Mouse (Mus musculus) left cerebral cortex, adult 9 months (tissue): ENCODE measurements at regions not wholly inside any gene's neighbourhood (a gene's known extent, or its start where the extent isn't known, plus 50 kb on each side); places are given as distances from the start of the nearest gene placed in this dataset.
A peak's percentile ranks its signal among the peaks of the same experiment; 100 is the strongest.

ENCODE experiments used
- DNase-seq, 2 experiments: peaks; one replicate each; pipeline ENCODE4 v3.0.0; 2022; ENCODE audit warnings: low spot score in 2 of 2

DNA sequence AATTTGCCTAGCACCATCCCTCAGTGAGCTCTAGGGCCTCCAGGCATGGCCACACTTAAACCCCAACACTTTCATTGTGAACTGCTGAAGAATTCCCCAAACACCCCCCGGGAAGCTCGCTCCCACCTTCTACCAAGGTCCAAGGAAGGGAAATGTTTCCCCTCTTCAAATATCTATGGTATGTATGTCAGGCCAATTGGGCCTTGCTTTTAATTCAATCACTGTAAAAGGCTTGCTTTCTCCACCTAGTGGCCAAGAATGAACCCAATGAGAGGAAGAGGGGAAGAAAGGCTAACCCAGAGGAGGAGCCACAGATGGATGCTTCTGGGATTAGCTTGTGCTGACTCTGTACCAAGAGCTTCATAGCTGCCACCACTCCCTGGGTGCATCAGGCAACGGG, 336.3 kb upstream of the Tgfbr2 start:
- DNase-seq = peak in 1 of 2 experiments; percentile 17

DNA sequence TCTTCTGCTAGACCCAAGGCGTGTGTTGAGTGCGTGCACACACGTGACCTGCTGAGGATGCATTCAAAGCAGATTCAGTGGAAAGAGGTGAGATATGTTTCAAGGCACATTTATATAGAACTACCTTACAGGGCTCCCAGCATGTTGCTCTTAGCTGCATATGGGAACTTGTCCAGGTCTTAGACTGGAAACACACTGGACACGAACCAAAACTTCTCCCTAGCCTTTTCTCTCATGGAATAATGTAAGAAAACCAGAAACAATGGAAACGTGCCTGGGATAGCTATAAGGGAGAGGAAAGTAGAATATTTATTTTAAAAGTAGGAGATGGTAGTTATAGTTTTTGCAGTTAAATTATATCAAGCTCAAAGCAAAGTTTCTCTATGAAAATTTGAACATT, 332.6 kb upstream of the Tgfbr2 start:
- DNase-seq = no peak

- peak in 1 of 2 experiments; percentile 53 for DNase-seq
Measured at GRCm38 (mm10) chr9:116502831-116503230, 327.7 kb upstream of the Tgfbr2 start.

DNA sequence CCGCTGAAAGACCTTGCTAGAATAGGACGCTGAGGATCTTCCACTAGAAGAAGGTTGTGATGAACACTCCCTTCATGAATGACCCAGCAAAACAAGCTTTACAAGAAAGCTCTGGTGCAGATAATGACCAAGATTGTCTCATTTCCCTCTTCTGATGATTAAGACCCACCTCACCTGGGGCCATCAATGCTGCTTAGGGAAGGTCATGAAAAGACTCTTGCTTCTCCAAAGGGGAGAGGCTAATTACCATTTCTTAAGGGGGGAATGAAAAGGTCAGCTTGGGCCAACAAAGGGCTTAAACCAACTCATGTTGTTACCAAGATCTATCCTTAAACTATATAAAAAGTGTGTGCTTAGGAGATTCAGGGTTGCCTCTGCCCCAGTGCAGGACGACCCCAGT, 325.8 kb upstream of the Tgfbr2 start:
- DNase-seq = no peak

GRCm38 (mm10) chr9:116491227-116491626, 316.1 kb upstream of the Tgfbr2 start:
- DNase-seq = no peak

DNA sequence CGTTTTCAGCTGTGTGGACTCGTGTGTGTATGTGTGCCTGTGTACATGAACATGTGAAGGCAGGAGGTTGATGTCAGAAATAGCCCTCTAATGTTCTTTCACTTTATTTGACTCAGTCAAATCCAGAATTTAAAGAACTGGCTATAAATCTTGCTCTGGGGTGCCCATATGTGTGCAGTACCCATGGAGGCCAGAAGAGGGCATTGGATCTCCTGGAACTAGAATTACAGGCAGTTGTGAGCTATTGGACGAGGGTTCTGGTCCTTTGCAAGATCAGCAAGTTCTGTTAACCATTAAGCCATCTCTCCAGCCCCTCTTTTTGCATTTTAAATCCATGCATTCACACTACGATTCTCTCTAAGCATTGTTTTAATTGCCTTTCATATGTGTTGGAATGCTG, 314.6 kb upstream of the Tgfbr2 start:
- peak in 1 of 2 experiments; percentile 34 for DNase-seq

DNA sequence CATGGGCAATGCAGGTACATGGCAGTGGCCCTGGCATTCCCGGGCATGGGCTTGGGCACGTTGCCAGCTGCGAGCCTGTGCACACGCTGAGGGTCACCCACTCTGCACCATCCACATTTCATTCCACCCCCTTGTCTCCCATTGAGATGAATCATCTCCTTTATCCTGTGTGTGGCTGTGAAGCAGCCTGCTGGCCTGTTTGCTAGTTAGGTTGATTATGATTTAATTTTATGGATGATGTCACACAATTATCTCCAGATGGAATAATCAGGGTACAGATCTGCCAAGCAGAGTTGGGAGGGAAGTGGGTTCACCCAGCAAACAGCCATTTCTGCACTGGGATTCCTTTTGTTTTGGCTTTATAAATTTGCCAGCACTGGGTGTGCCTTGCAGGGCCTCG, 314.1 kb upstream of the Tgfbr2 start:
- DNase-seq = peak in 1 of 2 experiments; percentile 27

DNA sequence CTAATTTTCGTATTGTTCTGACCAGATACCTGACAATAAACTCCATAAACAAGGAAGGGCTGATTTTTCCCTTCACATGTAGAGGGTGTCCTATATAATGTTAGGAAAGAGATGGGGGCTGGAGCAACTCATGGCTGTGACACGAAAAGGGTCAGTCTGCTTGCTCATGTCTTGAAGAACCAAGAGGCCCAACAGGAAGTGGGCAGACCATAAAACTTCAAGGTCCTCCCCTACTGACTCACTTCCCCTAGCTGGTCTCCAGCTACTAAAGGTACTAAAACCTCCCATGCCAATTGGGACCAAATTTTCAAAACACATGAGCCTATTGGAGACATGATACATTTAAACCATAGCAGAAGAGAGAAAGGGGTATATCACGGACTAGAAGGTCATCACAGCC, 302.1 kb upstream of the Tgfbr2 start:
- DNase-seq = no peak

- DNase-seq = peak in 1 of 2 experiments; percentile 8
Measured at GRCm38 (mm10) chr9:116475206-116475955, 300.2 kb upstream of the Tgfbr2 start.

GRCm38 (mm10) chr9:116472855-116473254, 297.7 kb upstream of the Tgfbr2 start:
- no peak for DNase-seq

GRCm38 (mm10) chr9:116468569-116469250, 293.6 kb upstream of the Tgfbr2 start:
- DNase-seq = no peak

DNA sequence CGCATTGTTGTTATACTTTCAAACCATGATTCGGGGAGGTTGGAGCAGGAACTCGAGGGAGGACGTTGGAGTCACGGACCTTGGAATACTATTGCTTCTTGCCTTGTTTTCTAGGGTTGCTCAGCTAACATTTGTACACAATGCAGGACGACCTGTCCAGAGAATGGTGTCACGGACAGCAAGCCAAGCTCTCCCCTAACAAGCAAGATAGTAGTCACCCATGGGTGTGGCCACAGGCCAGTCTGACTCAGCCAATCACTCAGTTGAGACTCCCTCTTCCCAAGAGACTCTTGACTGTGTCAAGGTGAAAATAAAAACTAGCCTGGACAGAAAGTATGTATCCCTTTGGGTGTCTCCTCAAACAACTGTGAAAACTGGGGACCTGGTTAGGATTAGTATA, 291.2 kb upstream of the Tgfbr2 start:
- no peak for DNase-seq

- no peak for DNase-seq
Measured at GRCm38 (mm10) chr9:116464626-116465025, 289.5 kb upstream of the Tgfbr2 start.

DNA sequence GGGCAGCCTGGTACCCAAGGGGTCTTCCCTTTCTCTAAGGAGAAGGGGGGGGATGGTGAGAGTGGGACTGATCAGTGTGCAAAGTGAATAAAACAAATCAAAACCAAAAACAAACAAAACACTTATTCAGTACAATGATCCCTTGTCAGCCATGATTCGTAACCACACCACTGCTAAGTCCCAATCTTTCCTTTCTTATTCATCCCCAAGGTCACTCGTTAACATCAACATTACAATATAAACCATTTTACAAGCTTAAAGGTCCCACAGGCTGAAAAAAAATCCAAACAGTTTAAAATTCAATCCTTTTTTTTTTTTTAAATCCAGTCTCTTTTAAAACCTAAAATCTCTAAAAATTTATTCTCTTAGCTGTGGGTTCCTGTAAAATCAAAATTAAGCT, 287.1 kb upstream of the Tgfbr2 start:
- DNase-seq = no peak

DNA sequence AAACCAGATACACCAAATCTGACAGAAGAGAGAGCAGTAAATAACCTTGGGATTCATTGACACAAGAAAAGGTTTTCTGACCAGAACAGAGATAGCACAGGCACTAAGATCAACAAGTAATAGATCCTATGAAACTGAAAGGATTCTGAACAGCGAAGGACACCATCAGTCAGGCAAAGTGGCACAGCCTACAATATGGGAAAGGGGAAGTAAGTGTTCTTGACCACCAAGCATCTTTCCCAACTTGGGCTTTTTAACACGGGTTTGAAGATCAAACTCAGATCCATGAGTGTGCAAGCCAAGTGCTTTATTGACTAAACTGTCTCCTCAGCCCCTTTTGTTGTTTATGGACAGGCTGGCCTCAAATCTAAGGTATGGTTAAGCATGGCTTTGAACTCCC, 284.9 kb upstream of the Tgfbr2 start:
- DNase-seq = no peak

DNA sequence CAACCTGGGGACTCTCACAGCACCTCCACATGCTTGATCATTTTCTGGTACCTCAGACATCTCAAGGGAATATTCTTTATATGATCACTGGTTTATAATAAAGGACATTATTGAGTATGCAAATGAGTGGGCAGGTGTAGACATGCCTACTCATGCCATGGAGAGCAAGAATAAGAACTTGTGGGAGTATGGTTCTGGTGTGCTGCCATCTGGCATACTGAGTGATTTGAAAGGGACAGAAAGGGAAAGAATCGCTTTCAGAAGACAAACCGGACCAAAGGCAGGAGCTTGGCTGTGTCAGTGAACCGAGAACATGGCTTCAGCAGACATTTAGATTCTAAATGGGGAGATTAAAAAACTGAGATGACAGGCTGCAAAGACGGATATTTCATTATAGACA, 276.9 kb upstream of the Tgfbr2 start:
- peak; percentile 18 to 60 for DNase-seq

DNA sequence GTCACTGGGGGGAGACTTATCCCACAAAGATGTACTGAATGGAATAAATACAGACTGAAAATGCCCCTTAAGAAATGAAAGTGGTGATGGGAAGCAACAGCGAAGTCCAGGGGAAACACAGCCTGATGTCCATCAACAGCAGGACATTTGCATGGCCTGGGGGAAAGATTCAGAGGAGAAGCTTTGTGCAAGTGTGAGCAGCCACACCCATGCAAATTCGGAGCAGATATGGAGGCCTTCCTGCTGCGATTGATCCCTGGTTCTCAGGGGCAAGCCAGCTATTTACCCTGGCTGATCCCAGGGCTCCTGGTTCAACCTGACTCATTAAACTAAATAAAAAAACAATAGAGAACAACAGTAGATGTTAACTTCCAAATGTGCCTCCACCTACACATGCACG, 275.7 kb upstream of the Tgfbr2 start:
- no peak for DNase-seq

- DNase-seq = no peak
Measured at GRCm38 (mm10) chr9:116447734-116448133, 272.6 kb upstream of the Tgfbr2 start.

DNA sequence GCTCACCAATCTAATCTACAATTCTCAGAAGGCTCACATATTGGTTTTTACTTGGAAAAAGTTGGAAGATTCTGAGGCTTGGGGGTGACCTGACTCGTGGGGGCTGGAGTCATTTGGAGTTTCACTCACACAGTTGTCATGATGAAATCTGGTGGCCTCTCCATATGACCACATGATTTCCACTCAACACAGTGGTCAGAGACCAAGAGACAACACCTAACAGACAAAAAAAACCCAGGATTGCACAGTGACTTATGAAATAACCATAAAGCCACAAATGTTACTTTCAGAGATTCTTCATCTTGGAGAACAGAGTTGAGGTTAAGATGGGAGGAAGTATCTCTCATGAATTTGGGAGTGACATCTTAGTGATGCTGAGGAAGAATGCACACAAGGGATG, 263.4 kb upstream of the Tgfbr2 start:
- no peak for DNase-seq

- DNase-seq = no peak
Measured at GRCm38 (mm10) chr9:116434414-116434813, 259.3 kb upstream of the Tgfbr2 start.

- DNase-seq = no peak
Measured at GRCm38 (mm10) chr9:116429061-116429460, 253.9 kb upstream of the Tgfbr2 start.

GRCm38 (mm10) chr9:116428475-116428874, 253.3 kb upstream of the Tgfbr2 start:
- no peak for DNase-seq

GRCm38 (mm10) chr9:116427278-116427677, 252.1 kb upstream of the Tgfbr2 start:
- peak in 1 of 2 experiments; percentile 15 for DNase-seq
